Mouse (Mus musculus) T-helper 1 cell (primary cell): ENCODE data around the gene 1700013G24Rik.

ENCODE experiments used
- in situ Hi-C: fragments of 300-600 bp; cut with MboI, MseI; formaldehyde crosslinking; loops from one replicate; pipeline ENCODE4 v1.15.1; 2025; ENCODE audit warnings: high pct_unique_total_duplicates

The 1700013G24Rik gene

DNA sequence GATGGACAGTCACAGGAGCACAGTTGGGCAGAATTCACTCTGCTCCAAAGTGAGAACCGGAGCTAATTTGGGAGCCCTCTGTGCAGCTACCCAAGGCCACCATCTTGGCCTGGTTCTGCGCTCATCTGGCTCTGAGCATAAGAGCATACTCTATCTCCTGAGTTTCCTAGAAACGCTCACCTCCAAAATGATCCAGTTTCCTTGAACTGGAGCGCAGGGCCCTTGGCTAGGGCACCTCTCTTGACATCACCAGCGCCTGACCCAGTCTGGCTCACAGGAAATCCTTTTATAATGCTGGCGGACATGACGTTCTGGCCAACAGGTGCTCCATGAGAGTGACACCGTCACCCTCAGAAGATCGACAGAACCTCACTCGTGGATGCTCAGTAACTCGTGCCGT is 3.5 kb downstream of the 1700013G24Rik start:
- in situ Hi-C loops: loop anchor here (5.0 kb wide), 1 partner anchor 51 kb away; no protein-coding TSS in a partner anchor

DNA sequence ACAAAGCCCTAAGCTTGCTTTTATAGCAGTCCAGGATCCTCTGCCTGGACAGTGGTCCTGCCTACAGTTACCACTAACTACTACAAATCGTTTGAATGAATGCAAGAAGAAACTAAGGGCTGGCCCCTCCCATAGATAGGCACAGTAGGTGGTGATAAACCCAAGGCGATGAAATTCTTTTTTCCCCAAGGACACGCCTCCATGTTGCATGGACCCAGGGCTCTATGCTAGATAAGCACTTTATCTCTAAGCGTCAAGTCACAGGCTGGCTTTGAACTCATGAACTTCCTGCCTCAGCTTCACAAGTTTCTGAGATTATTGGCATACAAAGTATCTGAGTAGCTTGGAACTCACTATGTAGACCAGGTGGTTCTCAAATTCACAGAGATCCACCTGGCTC is 4.2 kb downstream of the 1700013G24Rik start:
- in situ Hi-C loops: loop anchor here (5.0 kb wide), 1 partner anchor 50 kb away; no protein-coding TSS in a partner anchor

DNA sequence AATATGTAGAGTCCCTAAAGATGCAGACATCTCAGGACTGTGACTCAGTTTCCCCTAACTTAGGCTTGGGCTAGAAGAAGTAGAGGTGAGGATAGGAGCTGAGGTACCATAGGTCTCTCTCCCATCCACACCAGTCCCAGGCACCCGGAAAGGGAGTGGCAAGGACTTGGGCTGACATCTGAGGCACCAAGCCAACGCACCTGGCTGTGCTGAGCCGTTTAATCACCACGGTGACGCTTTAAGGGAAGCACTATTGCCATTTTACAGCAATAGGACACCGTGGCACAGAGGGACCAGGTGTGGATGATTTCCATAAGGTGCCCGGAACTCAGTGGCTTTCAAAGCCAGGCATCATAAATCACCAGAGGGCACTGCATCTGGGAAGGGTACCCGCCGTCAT is 5.2 kb downstream of the 1700013G24Rik start:
- in situ Hi-C loops: loop anchor here (5.0 kb wide), 1 partner anchor 49 kb away; no protein-coding TSS in a partner anchor

DNA sequence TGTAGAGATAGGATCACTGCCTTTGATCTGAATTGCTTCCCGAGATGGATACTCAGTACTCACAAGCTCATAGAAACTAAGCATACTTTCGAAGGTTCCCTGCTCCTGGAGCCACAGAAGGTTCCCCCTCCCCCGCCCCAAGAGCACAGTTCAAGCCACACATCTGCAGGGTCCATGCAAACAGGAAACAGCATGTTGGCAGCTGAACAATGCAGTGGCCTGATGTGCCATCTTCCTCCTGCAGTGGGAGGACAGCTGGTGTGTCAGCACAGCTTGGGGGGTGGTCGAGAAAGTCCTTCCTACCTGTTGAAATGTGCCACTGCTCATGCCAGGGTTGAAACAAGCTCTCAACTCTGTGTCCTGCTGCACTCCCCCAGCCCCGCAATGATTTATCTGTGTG is 5.8 kb downstream of the 1700013G24Rik start:
- in situ Hi-C loops: loop anchor here (5.0 kb wide), 1 partner anchor 48 kb away; no protein-coding TSS in a partner anchor

DNA sequence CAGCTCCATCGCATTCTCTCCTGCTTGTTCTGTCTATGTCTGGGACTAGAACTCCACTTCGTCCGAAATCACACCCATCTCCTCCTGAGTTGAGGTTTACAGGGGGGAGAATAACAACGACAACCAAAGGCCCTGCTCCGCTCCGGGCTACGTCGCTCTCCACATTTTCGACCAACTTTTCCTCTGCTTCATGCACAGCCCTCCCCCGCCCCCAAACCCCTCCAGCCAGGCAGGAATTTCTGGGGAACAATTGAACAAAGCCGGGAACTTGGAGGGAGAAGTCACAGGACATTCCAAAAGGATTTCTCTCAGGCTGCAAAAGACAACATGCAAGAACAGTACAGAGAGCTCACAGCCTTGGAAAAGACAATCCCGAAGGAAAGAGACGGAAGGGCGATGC is 7.6 kb downstream of the 1700013G24Rik start:
- in situ Hi-C loops: no loop called here

DNA sequence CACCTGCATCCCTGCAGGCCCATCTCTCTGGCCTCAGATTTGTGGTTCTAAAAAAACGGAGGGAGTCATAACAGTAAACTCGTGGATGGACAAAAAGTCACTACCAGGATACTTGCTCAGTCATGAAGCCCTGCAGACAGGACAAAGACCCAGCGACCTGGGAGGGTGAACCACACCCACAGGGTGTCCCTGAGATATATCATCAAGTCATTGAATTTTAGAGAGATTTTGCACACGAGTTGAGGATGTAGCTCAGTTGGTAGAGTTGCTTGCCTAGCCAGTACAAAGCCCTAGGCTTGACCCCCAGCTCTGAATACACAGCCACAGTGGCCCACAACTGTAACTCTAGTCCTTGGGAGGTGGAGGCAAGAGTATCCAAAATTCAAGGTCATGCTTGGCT is 8.1 kb downstream of the 1700013G24Rik start:
- in situ Hi-C loops: no loop called here

DNA sequence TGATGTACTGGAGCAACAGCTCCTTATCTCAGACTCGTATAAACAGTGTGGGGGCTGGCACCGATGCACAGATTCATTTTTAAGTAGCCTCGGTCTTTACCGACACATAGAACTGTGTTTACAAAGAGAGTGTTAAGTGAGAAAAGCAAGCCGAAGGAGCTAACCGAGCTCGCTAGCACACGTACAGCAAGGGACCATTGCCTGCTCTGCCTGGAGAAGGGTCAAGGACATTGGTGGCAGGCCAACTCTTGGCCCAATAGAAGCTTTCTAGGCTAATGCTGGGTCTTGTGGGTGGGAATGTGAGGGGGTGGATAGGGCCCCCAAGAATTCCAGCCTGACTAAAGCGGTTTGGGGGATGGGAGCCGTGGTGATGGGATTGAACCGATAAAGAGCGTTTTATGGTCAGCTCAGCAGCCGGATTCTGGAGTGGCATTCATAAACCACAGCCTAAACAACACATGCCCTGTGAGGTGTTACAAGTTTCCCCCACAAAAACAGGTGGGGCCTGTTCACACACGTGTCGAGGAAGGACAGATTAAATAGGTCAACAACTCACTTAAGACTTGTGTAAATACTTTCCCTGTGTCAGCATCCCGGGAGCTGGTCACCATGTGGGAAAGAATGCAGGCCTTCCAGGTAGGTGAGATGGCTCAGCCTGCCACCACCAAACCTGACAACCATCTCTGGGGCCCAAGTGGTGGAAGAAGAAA is 9.1 kb downstream of the 1700013G24Rik start:
- in situ Hi-C loops: no loop called here

DNA sequence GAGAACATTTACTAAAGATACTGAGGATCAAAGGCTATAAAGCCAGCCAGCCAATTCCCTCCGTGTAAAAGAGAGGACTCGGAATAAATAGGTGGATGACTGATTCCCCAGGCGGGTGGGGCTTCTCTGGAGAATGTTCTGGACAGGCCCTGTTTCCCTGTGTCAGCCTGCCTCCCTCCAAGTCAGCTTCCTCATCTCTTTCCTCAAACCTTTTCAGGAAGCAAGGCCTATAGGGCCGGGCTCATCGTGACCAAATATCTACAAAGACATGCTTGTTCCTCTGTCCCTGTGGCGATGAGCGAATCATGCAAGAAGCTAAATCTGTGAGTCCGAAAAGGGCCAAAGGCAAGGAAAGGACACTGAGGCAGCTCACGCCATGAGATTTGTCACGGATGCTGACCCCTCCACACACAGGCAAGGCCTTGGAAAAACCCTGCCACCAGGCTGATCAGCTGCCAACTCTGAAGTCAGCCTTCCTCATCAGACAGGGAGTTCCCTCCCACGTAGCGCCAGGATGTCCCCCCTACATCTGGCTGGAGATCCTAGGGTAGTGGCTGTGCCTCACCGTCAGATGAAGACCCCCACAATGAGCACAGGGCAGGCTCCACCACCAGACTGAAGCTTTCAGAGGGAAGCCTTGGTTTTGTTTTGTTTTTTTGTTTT is 12.2 kb downstream of the 1700013G24Rik start:
- in situ Hi-C loops: no loop called here

DNA sequence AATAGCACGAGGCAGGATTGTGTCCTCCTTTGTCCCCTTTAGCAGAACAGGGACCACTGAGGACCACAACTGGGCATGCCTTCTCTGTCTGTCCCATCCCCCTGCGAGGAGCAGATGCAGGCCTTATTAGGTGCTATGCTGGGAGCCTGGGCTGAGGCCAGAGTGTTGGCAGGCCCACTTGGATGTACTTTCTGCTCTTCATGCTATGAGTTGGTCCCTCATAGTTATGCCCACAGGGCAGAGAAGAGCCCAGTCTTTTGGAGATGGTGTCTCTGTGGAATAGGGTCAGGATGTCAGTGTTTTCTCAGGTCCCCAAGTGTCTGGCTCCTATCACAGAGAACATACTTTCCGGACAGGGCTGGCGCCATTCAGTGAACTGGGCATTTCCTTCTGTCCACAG is 13.9 kb downstream of the 1700013G24Rik start:
- in situ Hi-C loops: no loop called here

DNA sequence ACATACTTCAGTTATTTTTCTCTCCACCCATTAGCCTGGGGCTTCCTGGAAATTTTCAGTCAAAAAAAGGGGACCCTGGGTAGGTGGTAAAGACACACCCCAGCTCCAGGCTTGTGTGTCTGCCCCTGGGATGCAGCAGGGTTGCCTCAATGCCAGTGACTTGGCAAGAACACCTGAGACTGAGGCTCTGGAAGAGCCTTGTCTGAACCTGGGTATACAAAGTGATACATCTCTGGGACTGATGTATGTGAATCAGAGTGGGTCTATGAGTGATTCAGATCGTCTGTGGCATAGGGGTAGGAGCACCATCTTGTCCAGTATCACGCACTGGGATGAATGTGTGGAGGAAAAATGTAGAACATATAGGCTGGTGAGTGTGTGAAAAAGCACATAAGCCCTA is 14.4 kb downstream of the 1700013G24Rik start:
- in situ Hi-C loops: no loop called here

DNA sequence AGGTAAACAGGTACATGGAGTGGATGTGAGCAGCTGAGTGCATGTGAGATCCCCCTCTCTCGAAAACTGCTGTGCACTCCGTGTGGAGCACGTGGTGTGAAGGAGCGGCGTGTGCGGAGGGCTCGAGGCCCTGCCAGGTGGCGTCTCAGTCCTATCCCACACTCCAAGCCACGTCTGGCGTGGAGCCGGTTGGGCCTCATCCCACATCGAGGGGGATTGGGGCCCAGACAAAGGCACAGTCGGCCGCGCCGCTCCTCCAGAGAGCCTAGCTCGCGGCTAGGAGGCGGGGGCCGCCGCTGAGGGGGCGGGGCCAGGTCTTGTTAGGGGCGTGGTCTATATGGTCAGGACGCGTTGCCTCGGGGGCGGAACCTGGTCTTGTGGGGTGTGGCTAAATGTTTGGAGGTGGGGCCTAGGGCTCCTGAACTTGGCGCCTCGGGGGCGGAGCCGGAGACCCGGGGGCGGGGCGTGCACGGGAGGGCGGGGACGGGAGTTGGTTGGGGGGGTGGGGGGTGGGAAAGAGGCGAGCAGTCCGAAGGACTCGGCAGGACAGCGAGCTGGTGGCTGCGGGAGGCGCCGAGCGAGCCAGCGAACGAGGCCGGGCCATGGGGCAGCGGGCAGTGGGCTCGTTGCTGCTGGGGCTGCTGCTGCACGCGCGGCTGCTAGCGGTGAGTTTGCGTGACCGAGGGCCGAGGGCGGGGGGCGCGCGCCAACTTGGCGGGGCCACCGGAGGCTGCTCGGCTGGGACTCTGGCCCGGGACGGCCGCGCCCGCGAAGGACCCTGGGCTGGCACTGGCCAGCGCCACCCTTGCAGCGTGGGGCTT is 15.4 kb downstream of the 1700013G24Rik start, which contains the start of gene Hspg2:
TSS of gene Hspg2 (plus strand) at position 510 of the 821 bp plus-strand sequence.
- in situ Hi-C loops: no loop called here

DNA sequence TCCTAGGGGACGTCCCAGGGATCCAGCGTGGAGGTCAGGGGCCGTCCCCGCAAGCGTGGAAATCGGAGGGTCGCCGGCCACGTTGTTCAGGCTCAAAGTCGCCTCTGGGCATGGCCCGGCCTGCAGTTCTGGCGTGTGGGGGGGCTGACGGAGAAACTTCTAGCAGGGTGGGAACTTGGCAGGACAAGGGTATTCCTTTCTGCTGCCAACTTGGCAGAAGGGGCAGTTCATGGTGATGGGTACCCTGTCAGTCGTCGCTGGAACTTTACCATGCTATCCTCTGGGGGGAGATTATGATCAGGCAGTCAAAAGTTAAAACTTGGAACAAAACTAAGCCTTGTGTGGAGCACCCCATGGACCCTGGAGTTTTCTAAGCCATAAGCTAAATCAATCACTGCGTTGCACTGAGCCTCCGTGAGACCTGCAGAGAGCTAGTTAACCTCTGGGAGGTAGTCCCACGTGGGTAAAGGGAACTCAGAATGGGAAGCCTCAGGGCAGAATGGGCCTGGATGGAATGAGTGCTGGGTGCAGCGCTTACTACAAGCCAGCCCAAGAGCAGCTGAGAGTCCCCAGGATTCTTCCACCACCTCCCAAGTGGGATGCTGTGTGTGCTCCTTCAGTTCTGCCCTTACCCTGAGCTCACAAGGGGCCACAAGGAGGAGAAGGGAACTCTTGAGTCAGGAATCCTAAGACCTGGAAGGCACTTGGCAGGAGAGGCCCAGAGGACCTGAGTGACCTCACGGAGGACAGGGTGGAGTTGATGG is 16.2 kb downstream of the 1700013G24Rik start:
- in situ Hi-C loops: no loop called here

DNA sequence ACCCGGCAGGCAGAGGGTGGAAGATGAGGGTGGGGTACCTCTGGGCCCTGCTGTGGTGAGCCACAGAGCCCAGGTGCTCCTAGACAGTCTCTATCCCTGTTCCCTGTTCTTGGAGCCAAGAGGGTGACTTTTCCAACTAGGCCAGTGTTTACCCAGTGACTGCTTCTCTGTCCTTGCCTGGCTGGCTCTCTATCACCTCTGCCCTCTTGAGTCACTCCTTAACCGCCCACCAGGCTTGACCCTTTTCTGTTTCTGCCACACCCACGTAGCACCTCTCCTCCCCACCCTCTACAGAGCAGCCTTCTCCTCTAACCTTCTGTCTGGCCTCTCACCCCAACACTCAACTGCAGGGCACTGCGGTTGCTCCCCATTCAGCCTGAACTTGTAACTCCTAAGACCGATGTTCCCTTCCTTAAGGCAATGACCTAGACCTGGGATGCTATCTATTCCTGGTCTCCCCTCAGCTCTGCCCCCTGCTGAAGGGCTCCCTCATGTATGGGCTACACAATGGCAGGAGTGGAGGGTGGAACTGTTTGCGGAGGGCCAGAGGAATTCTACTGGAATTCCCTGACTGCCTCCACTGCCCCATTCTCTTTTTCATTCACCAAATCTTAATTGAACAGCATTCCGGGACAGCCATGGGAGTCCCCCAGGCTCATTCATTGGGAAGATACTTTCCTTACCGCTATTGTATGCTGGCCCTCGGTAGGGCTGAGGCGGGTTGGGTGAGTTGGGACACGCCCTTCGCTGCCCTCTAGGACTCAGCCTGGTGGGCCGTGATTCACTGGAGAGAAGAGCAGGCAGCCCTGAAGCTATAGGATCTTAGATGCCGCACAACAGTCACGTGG is 17.0 kb downstream of the 1700013G24Rik start:
- in situ Hi-C loops: no loop called here

DNA sequence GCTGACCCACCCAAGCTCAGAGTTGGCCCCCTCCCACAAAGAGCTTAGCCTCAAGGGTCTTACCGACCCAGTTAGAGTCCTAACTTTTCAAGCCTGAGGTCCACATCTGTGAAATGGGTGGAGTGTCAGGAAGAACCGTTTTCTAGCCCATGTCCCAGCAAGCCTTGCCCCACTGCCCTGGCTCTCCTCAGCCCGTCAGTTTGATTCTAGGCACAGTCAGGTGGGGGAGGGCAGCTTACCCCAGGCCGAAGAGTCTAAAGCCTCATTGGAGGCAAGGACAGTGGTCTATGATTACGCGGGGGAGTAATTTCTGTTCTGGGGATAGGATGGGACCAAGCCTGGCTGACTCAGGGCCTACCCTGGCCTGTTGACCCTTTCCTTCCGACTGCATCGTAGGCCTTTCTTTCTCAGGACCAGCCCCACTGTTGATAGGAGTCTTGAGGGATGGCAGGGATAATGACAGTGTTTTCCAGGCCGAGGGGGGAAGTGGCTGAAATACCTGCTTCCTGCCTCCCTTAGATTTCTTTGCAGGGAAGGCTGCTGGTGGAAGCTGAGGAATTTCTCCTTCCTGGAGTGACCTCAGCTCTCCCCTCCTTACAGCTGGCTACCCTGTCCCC is 17.7 kb downstream of the 1700013G24Rik start:
- in situ Hi-C loops: no loop called here

DNA sequence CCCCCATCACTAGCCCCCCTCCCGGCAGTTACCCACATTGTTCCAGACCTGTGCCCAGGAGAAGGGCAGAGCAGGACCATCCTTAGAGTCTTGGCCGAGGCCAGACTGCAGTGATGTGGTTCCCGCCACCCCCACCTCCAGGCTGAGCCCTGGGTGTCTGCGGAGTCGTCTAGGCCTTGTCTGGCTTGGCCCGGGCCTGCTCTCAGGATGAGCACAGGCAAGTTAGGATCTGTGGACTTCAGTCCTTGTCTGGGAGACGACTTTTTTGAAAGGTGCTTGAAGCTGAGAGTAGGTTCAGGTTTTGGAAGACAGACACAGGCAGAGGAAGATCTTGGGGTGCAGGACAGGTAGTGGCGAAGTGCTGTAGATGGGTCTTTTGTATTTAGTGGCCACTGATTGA is 18.2 kb downstream of the 1700013G24Rik start:
- in situ Hi-C loops: no loop called here

DNA sequence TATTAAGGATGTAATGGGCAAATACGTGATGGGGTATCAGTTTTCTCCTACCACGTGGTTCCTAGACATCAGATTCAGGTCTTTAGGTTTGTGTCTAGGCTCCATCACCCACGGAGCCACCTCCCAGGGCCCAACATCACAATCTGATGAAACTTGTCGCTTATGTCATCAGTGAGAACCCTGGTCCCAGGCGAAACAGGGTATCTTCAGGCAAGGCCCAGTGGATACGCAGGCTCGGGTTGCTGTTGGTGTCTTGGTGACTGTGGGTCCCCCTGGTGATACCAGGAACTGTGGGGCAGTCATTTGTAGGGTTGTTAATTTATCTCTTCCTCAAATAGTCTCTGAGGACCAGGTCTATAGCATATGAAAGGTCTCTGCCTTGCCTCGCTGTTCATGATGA is 20.2 kb downstream of the 1700013G24Rik start:
- in situ Hi-C loops: no loop called here

DNA sequence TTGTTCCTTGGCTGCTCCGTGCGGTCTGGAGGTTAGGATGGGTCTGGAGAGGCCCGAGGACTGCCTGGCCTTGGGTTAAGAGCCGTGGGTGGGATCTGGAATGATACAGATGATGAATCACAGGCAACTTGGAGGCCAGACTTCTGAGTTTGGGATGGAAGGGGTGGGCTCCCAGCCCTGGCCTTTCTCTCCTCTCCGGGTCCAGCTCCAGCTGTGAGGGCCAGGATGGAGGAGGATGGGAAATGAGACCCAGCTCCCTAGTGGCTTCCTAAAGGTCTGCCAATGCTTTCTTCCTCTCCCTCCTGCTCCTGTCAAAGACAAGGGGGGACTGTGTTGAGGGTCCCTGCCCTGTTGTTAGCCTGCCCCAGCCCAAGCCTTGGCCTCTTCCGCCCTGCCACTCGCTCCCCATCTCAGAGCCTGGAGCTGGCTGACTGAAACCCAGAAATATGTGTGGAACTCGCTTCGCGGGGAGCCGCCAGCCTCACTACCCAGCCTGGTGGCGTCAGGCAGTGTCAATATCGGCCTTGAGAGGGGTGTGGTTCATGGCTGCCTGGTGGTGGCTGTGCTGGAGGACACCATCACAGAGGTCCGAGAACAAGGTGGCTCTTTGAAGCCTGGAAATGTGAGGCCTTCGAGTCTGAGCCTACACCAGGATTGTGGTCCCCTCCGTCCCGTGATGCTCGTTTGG is 20.8 kb downstream of the 1700013G24Rik start:
- in situ Hi-C loops: no loop called here

DNA sequence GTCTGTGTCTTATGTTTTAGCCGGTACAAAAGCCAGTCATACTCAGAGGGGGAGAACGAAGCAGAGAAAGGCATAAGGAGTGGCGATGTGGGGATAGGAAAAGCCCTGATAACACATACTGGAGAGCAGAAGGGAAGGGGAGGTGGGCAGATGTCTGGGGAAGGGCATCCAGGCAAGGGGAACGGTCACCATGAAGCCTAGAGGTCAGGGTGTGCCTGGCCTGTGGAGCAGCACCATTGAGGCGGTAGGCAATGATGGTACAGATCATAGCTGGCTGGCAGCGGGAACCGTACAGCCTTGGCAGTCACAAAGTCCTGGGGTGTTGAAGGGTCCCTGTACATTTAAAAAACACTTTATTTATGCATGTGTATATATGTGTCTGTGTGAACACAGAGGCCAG is 21.6 kb downstream of the 1700013G24Rik start:
- in situ Hi-C loops: no loop called here

DNA sequence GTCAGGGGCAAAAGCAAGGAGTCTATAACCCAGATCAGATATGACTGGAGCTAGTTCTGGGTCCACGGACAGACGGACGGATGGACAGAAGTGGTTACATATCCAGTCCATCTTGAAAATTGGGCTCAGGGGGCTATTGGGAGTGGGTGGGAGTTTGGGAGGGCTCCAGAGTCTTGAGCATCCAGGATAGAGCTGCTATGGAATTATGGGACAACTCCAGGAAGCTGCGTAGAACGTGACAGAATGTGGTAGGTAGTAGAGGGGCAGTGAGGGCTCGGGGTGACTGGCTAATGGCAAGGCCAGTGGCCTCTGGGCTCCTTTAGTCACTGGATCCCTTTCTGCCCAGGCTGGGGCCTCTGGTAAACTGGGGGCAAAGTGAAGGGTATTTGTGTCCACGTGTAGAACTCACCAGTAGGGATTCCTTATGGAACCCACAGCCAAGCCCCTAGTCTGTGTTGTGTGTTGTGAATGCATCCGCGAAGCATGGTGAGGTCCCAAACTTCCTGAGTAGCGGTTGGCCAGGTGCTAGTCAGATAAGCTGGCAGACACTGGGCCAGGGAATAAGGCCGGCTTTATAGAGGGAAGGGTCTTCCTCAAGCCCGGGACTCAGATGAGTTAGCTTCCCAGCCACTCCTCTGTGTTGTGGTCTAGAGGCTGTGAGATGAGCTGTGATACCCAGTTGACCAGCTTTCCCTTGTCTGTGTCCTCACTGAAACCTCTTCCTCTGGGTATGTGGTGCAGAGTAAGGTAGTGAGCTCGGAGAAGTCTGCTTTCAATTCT is 22.4 kb downstream of the 1700013G24Rik start:
- in situ Hi-C loops: no loop called here
